Mouse (Mus musculus) kidney, embryonic 16.5 days (tissue): ENCODE data around the gene Syde1. TPM values are rescaled to one million over a fixed set of nuclear protein-coding genes. Genes with fewer than 3 reads are reported as not detected.

ENCODE experiments used
- ATAC-seq: fragments of 200-750 bp; cut with Nextera tagmentation; 2 replicates; pipeline ENCODE4 v1.8.0; 2017; ENCODE audit warnings: moderate TSS enrichment; ENCODE audit not compliant: low FRiP score, low TSS enrichment
- H3K27ac ChIP-seq: fragments of 300-500 bp; sonication (generic); 2 replicates; pipeline ENCODE4 v1.5.1; 2014; ENCODE audit warnings: low read length
- H3K27me3 ChIP-seq: fragments of 300-500 bp; sonication (generic); 2 replicates; pipeline ENCODE4 v1.6.1; 2014; ENCODE audit warnings: low read length, control low read depth, mixed read lengths; ENCODE audit not compliant: insufficient read depth
- H3K36me3 ChIP-seq: fragments of 300-500 bp; sonication (generic); 2 replicates; pipeline ENCODE4 v1.6.1; 2014; ENCODE audit warnings: low read length, control low read depth, mixed read lengths; ENCODE audit not compliant: insufficient read depth
- H3K4me1 ChIP-seq: fragments of 300-500 bp; sonication (generic); 2 replicates; pipeline ENCODE4 v1.6.1; 2014; ENCODE audit warnings: low read length, control low read depth, mixed read lengths; ENCODE audit not compliant: insufficient read depth
- H3K4me2 ChIP-seq: fragments of 300-500 bp; sonication (generic); replicated peaks from 2 replicates; pipeline ENCODE4 v1.6.1; 2014; ENCODE audit warnings: low read depth, low read length
- H3K4me3 ChIP-seq: fragments of 300-500 bp; sonication (generic); 2 replicates; pipeline ENCODE4 v1.5.1; 2014; ENCODE audit warnings: mild to moderate bottlenecking, low read length
- H3K9ac ChIP-seq: fragments of 300-500 bp; sonication (generic); replicated peaks from 2 replicates; pipeline ENCODE4 v1.6.1; 2014; ENCODE audit warnings: low read length
- H3K9me3 ChIP-seq: fragments of 300-500 bp; sonication (generic); 2 replicates; pipeline ENCODE4 v1.6.1; 2016; ENCODE audit warnings: low read length, control low read depth
- WGBS: fragments of 180-500 bp; shearing (Covaris S2); extraction: QIAGEN DNeasy Blood & Tissue Kit; methylation state at CpG from one replicate; pipeline ENCODE4 v1.1.7; 2014; 5-methylcytosine and 5-hydroxymethylcytosine counted together
- polyA plus RNA-seq: library from polyadenylated mRNA; unstranded; fragments of >200 nt; fragmentation: Nextera tagmentation; extraction: Ambion mirVana; gene quantifications from 2 replicates; pipeline ENCODE4 v1.2.1, GENCODE M21; 2015

The Syde1 gene
- polyA plus RNA-seq, 1 experiment from 2014 or later = 18.1 TPM

DNA sequence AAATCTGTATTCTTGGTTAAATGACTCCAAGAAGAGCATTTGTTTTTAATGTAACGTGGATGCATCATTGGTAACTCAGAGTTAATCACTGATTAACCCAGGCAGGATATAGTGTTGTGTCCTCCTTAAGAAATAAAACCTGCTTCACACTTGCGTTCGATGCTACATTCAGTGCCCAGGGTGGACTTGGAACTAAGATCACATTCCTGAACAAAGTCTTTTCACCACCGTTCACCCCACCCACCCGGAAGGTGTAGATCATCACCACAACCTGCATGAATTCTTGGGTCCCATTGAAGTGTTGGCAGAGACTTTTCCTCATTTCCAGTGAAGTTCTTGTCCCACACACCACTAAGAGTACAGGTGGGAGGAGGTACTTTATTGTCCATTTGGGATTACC is 2.0 kb upstream of the Syde1 start:
- peaks cover 9% of the 10 kb centered on the region for H3K36me3 ChIP-seq
- no peak overlapping the region for H3K27ac ChIP-seq
- no peaks in the 10 kb centered on the region for H3K27me3 ChIP-seq
- no peak overlapping the region for H3K4me2 ChIP-seq
- WGBS = 80% methylated on average over 5 of the region's 5 CpGs
- peaks cover 9% of the 10 kb centered on the region for H3K4me1 ChIP-seq
- H3K4me3 ChIP-seq = no peak overlapping the region
- no peaks in the 10 kb centered on the region for H3K9me3 ChIP-seq
- H3K9ac ChIP-seq = no peak overlapping the region
- ATAC-seq = no peak

DNA sequence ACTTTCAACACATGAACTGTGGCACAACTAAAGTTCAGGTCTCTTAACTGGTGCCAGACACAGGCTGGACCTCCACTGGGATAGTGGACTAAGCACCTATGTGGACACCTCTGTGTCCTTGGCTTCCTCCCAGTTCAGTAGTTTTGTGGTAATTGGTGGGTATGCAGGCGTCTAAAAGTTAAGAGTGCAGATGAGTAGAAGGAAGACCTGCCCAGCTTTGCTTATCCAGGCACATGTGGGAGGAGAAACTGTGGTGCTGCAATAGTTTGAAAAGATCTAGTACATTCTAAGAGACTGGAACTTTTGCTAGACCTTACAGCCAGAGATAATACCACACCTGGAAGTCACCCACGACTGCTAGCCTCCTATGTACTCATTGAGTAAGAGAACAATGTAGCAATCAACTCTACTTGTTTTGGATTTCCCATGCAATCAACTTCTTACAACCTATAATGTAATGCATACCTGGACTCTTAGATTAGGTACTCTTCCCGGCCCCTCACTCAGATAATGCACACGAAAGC is 1.2 kb upstream of the Syde1 start:
- 81% methylated on average over 4 of the region's 4 CpGs for whole genome bisulfite sequencing
- no peak overlapping the region for H3K4me3 ChIP-seq
- H3K9me3 ChIP-seq = no peaks in the 10 kb centered on the region
- ATAC-seq = no peak
- H3K27ac ChIP-seq = no peak overlapping the region
- H3K4me1 ChIP-seq = peaks cover 9% of the 10 kb centered on the region
- no peaks in the 10 kb centered on the region for H3K27me3 ChIP-seq
- H3K4me2 ChIP-seq = no peak overlapping the region
- no peak overlapping the region for H3K9ac ChIP-seq
- peaks cover 15% of the 10 kb centered on the region for H3K36me3 ChIP-seq

DNA sequence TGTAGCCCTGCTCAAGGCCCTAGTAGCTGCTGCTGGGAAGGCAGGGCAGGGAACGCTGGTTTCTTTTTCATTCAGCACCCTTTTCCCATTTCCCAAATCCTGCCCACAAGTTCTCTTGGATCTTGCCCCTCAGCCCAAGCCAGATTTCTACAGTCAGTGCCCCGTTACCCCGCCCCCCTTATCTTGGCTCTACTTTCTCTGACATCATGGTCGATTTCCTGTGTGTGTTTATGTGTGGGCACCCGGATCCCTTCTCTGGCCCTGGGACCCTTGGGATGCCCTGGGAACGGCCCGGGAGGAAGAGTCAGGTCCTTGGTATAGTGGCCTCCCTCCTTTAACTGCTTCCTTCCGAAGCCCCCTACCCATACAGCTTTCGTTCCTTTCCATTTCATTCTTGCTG is 1.0 kb downstream of the Syde1 start:
- no peaks in the 10 kb centered on the region for H3K9me3 ChIP-seq
- peak overlapping the region; percentile 85 for H3K27ac ChIP-seq
- 24% methylated on average over 9 of the region's 9 CpGs for WGBS
- H3K27me3 ChIP-seq = no peaks in the 10 kb centered on the region
- no peak for ATAC-seq
- peak overlapping the region; percentile 74 for H3K4me3 ChIP-seq
- H3K9ac ChIP-seq = peak overlapping the region; percentile 89
- peaks cover 9% of the 10 kb centered on the region for H3K4me1 ChIP-seq
- H3K36me3 ChIP-seq = peaks cover 35% of the 10 kb centered on the region
- peak overlapping the region; percentile 64 for H3K4me2 ChIP-seq

- H3K4me1 ChIP-seq = peaks cover 9% of the 10 kb centered on the region
- no peak overlapping the region; the same call in 1 of the 2 replicates for H3K9ac ChIP-seq
- H3K4me2 ChIP-seq = peak overlapping the region; percentile 64
- ATAC-seq = no peak
- no peak overlapping the region for H3K27ac ChIP-seq
- peaks cover 43% of the 10 kb centered on the region for H3K36me3 ChIP-seq
- WGBS = 97% methylated on average over 8 of the region's 8 CpGs
- H3K9me3 ChIP-seq = no peaks in the 10 kb centered on the region
- H3K4me3 ChIP-seq = no peak overlapping the region; the same call in 1 of the 2 replicates
- no peaks in the 10 kb centered on the region for H3K27me3 ChIP-seq
Measured at GRCm38 (mm10) chr10:78589901-78590300, 1.9 kb downstream of the Syde1 start.

- WGBS = 95% methylated on average over 18 of the region's 18 CpGs
- peaks cover 49% of the 10 kb centered on the region for H3K36me3 ChIP-seq
- H3K4me1 ChIP-seq = peaks cover 9% of the 10 kb centered on the region
- H3K27me3 ChIP-seq = no peaks in the 10 kb centered on the region
- H3K27ac ChIP-seq = no peak overlapping the region
- no peak for ATAC-seq
- no peak overlapping the region for H3K4me3 ChIP-seq
- no peak overlapping the region for H3K4me2 ChIP-seq
- no peak overlapping the region for H3K9ac ChIP-seq
- H3K9me3 ChIP-seq = no peaks in the 10 kb centered on the region
Measured at GRCm38 (mm10) chr10:78589291-78589690, 2.5 kb downstream of the Syde1 start.

- no peak for ATAC-seq
- Histone ChIP-seq H3K4me3 (no peak overlapping the region), H3K36me3 (peaks cover 57% of the 10 kb centered on the region), H3K27me3 (no peaks in the 10 kb centered on the region), H3K27ac (no peak overlapping the region), H3K4me2 (no peak overlapping the region), H3K9ac (no peak overlapping the region), H3K4me1 (peaks cover 9% of the 10 kb centered on the region), H3K9me3 (no peaks in the 10 kb centered on the region)
- WGBS = 97% methylated on average over 13 of the region's 13 CpGs
Measured at GRCm38 (mm10) chr10:78586026-78586425, 5.7 kb downstream of the Syde1 start.

DNA sequence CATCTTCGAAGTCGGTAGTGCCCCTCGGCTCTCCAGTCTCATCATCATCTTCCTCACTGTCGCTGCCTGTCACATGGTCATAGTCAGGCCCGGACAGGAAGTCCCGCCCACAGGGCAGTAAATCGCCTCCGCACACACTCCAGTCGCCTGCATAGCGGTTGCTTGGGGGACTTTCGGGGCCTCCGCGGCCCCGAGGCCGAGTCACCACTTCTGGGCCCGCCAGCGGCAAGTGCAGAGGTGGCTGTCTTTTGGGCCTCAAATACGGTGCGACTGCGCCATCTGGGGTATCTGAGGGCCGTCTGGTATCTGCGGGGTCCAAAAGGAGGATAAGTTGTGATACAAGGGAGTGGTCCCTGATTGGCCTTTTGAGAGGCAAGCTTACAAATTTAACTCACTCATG is 6.2 kb downstream of the Syde1 start:
- whole genome bisulfite sequencing = 81% methylated on average over 22 of the region's 22 CpGs
- Histone ChIP-seq H3K36me3 (peaks cover 57% of the 10 kb centered on the region), H3K9me3 (no peaks in the 10 kb centered on the region), H3K4me1 (peaks cover 6% of the 10 kb centered on the region), H3K4me3 (no peak overlapping the region), H3K27me3 (no peaks in the 10 kb centered on the region), H3K4me2 (no peak overlapping the region), H3K9ac (no peak overlapping the region), H3K27ac (no peak overlapping the region)
- no peak for ATAC-seq

DNA sequence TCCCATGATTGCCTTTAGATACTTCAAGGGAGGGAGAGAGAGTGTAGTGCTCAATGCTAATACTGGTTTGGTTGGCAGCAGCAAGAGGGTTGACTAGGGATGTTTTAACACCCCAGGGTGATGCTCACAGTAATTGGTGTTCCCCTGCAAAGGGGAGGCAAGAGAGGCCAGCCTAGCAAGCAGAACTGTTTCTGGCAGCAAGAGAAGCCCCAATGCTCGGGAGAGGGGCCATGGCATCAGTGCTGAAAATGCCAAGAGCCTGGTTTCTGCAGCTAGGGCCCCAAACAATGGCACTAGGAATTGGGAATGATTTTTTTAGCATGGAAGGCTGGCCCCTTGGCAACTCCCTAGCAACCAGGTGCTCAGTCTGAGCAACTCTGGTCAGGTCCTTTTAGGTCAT is 6.8 kb downstream of the Syde1 start:
- no peak overlapping the region for H3K4me2 ChIP-seq
- H3K4me3 ChIP-seq = no peak overlapping the region
- peaks cover 57% of the 10 kb centered on the region for H3K36me3 ChIP-seq
- H3K4me1 ChIP-seq = no peaks in the 10 kb centered on the region; the same call in 1 of the 2 replicates
- 92% methylated on average over 1 of the region's 1 CpGs for WGBS
- ATAC-seq = no peak
- no peak overlapping the region for H3K9ac ChIP-seq
- H3K9me3 ChIP-seq = no peaks in the 10 kb centered on the region
- H3K27ac ChIP-seq = no peak overlapping the region
- H3K27me3 ChIP-seq = no peaks in the 10 kb centered on the region

- Histone ChIP-seq H3K4me2 (no peak overlapping the region), H3K9me3 (no peaks in the 10 kb centered on the region), H3K4me3 (no peak overlapping the region), H3K36me3 (peaks cover 60% of the 10 kb centered on the region), H3K9ac (no peak overlapping the region), H3K4me1 (no peaks in the 10 kb centered on the region), H3K27ac (no peak overlapping the region), H3K27me3 (no peaks in the 10 kb centered on the region)
- 81% methylated on average over 3 of the region's 3 CpGs for WGBS
- ATAC-seq = no peak
Measured at GRCm38 (mm10) chr10:78583939-78584338, 7.8 kb downstream of the Syde1 start.

DNA sequence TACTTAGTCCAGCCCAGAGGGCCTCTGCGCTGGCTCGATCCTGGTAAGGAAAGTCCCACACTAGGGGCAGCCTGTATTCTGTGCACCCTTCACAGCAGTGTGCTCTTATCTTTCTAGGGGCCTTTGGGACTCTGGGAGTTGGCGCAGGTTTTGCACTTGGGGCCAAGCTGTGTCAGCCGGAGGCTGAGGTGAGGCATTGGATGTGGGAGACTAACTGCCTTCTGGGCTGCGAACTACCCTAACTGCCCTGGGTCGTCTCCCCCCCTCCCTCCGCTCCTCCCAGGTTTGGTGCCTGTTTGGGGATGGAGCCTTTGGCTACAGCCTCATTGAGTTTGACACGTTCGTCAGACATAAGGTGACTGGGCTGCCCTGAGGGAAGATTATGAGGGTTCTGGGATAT is 8.4 kb downstream of the Syde1 start:
- H3K4me1 ChIP-seq = no peaks in the 10 kb centered on the region
- peaks cover 56% of the 10 kb centered on the region for H3K36me3 ChIP-seq
- H3K27me3 ChIP-seq = no peaks in the 10 kb centered on the region
- no peak overlapping the region for H3K27ac ChIP-seq
- H3K9me3 ChIP-seq = no peaks in the 10 kb centered on the region
- H3K9ac ChIP-seq = no peak overlapping the region
- 68% methylated on average over 9 of the region's 9 CpGs for WGBS
- H3K4me3 ChIP-seq = no peak overlapping the region
- no peak for ATAC-seq
- no peak overlapping the region for H3K4me2 ChIP-seq
